Mouse (Mus musculus) E14TG2a.4 (cell line): ENCODE measurements around the gene Tspoap1.

ENCODE experiments used
- H3K27me3 ChIP-seq: 2 replicates; pipeline ENCODE4 v1.6.1; 2014; ENCODE audit warnings: low read length, control low read depth; ENCODE audit not compliant: insufficient read depth
- H3K36me3 ChIP-seq: 2 replicates; pipeline ENCODE4 v1.6.1; 2014; ENCODE audit warnings: low read length, control low read depth; ENCODE audit not compliant: insufficient read depth
- H3K4me1 ChIP-seq: replicated peaks from 2 replicates; pipeline ENCODE4 v1.6.1; 2014; ENCODE audit warnings: low read depth, low read length, control low read depth
- H3K4me3 ChIP-seq: replicated peaks from 2 replicates; pipeline ENCODE4 v1.5.1; 2014; ENCODE audit warnings: mild to moderate bottlenecking, low read length
- H3K9me3 ChIP-seq: 2 replicates; pipeline ENCODE4 v1.6.1; 2014; ENCODE audit warnings: low read length, control low read depth
- CTCF ChIP-seq: conservative IDR thresholded peaks from 2 replicates; pipeline ENCODE4 v1.5.1; 2014; ENCODE audit warnings: low read length
- NANOG ChIP-seq: IDR thresholded peaks from 2 replicates; pipeline ENCODE4 v1.6.1; 2014; ENCODE audit warnings: borderline replicate concordance, low read length, mixed read lengths
- POU5F1 ChIP-seq: IDR thresholded peaks from 2 replicates; pipeline ENCODE4 v1.6.1; 2014; ENCODE audit warnings: low read length, borderline replicate concordance

The Tspoap1 gene

DNA sequence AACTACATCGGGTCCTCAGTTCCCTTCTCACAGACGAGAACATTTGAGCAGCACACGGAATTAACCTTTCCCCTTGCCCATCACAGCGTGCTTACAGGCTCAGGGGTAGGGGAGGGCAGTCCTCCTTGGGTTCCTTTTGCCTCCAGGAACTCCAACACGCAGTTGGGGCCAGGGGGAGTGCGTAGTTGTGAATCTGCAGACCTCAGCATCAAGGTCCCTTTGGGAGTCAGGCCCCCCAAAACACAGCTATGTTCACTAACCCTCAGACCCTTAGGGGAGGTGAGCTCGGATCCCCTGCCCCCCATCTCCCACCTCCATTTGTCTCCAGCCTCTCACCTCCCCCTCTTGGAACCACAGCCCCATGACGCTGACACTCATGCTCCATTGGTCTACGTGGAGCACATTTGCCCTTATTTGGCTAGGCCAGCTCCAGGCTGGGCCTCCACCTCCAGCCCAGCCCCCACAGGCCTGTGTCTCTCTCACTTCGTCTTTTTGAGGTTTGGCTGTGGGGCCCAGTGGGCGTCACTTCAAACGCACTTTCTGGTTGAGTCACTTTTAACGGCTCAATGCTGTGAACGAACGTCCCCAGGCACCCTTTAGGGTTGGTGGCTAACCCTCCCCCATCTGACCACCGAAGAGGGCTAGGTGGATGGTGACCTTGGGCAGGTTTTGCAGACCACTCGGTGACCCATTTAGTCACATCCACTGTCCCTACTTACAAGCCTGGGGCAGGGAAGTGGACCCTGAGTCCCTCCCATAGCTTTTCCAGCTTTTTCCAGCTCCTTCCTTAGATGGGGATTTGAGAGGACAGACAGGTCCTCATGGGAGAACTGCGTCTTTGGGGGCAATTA lies 10.9 kb upstream of the Tspoap1 start:
- TF ChIP-seq POU5F1 (no peak), CTCF (no peak), NANOG (no peak)
- Histone ChIP-seq H3K4me1 (peaks cover 64% of the 10 kb centered on the region), H3K9me3 (no peaks in the 10 kb centered on the region), H3K36me3 (peaks cover 14% of the 10 kb centered on the region), H3K4me3 (peak overlapping the region; percentile 67), H3K27me3 (no peaks in the 10 kb centered on the region)

- Histone ChIP-seq H3K4me3 (peak overlapping the region; percentile 67; the same call in 1 of the 2 replicates), H3K4me1 (peaks cover 67% of the 10 kb centered on the region), H3K9me3 (peaks cover 4% of the 10 kb centered on the region), H3K27me3 (no peaks in the 10 kb centered on the region), H3K36me3 (peaks cover 8% of the 10 kb centered on the region)
- no peak for TF ChIP-seq POU5F1
- TF ChIP-seq CTCF = no peak
- no peak for TF ChIP-seq NANOG
Measured at GRCm38 (mm10) chr11:87750043-87750421, 10.3 kb upstream of the Tspoap1 start.

DNA sequence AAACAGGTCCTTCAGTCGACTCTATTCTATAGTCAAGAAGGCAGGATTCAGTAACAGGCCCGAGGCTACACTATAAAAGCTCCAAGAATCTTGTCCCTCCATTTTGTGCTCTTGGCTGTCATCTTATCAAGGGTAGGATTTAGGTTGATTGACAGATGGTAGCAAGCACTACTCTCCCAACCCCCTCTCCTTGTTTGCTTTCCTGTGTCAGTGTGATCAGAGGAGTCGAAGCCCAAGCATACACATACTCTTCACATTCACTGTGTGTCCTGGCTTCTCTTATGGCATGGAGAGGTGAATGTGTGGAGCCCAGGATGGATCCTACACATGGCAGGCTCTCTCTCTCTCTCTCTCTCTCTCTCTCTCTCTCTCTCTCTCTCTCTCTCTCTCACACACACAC lies 9.8 kb upstream of the Tspoap1 start:
- Histone ChIP-seq H3K4me1 (peaks cover 70% of the 10 kb centered on the region), H3K36me3 (peaks cover 3% of the 10 kb centered on the region; the same call in 1 of the 2 replicates), H3K9me3 (peaks cover 4% of the 10 kb centered on the region), H3K4me3 (no peak overlapping the region), H3K27me3 (no peaks in the 10 kb centered on the region)
- TF ChIP-seq NANOG (no peak), POU5F1 (no peak), CTCF (no peak)

GRCm38 (mm10) chr11:87751031-87751430 lies 9.3 kb upstream of the Tspoap1 start:
- H3K9me3 ChIP-seq = peaks cover 4% of the 10 kb centered on the region
- H3K4me3 ChIP-seq = 0 out of 2 replicates have a peak overlapping the region, but pooled peaks have one; percentile 20
- no peak for TF ChIP-seq POU5F1
- no peak for TF ChIP-seq CTCF
- TF ChIP-seq NANOG = no peak
- H3K27me3 ChIP-seq = no peaks in the 10 kb centered on the region
- peaks cover 70% of the 10 kb centered on the region for H3K4me1 ChIP-seq
- H3K36me3 ChIP-seq = no peaks in the 10 kb centered on the region

GRCm38 (mm10) chr11:87751491-87751966 lies 8.8 kb upstream of the Tspoap1 start:
- Histone ChIP-seq H3K9me3 (peaks cover 4% of the 10 kb centered on the region), H3K36me3 (no peaks in the 10 kb centered on the region), H3K4me1 (peaks cover 75% of the 10 kb centered on the region), H3K27me3 (no peaks in the 10 kb centered on the region), H3K4me3 (0 out of 2 replicates have a peak overlapping the region, but pooled peaks have one; percentile 20)
- TF ChIP-seq POU5F1 = no peak
- no peak for TF ChIP-seq CTCF
- TF ChIP-seq NANOG = no peak

GRCm38 (mm10) chr11:87752307-87752706 lies 8.0 kb upstream of the Tspoap1 start:
- Histone ChIP-seq H3K4me3 (no peak overlapping the region), H3K36me3 (no peaks in the 10 kb centered on the region), H3K4me1 (peaks cover 83% of the 10 kb centered on the region), H3K9me3 (peaks cover 4% of the 10 kb centered on the region), H3K27me3 (no peaks in the 10 kb centered on the region)
- no peak for TF ChIP-seq CTCF
- no peak for TF ChIP-seq POU5F1
- no peak for TF ChIP-seq NANOG

GRCm38 (mm10) chr11:87753255-87753654 lies 7.1 kb upstream of the Tspoap1 start:
- no peaks in the 10 kb centered on the region for H3K27me3 ChIP-seq
- H3K4me1 ChIP-seq = peaks cover 77% of the 10 kb centered on the region
- no peak for TF ChIP-seq CTCF
- no peak for TF ChIP-seq NANOG
- TF ChIP-seq POU5F1 = no peak
- peaks cover 4% of the 10 kb centered on the region for H3K9me3 ChIP-seq
- H3K4me3 ChIP-seq = no peak overlapping the region
- H3K36me3 ChIP-seq = no peaks in the 10 kb centered on the region

GRCm38 (mm10) chr11:87753891-87754501 lies 6.3 kb upstream of the Tspoap1 start:
- Histone ChIP-seq H3K4me1 (peaks cover 70% of the 10 kb centered on the region), H3K4me3 (no peak overlapping the region), H3K36me3 (no peaks in the 10 kb centered on the region), H3K27me3 (no peaks in the 10 kb centered on the region), H3K9me3 (peaks cover 4% of the 10 kb centered on the region)
- TF ChIP-seq CTCF (no peak), POU5F1 (no peak)

- peaks cover 4% of the 10 kb centered on the region for H3K9me3 ChIP-seq
- no peaks in the 10 kb centered on the region for H3K36me3 ChIP-seq
- TF ChIP-seq POU5F1 (no peak), NANOG (no peak), CTCF (no peak)
- H3K27me3 ChIP-seq = no peaks in the 10 kb centered on the region
- H3K4me3 ChIP-seq = no peak overlapping the region
- H3K4me1 ChIP-seq = peaks cover 64% of the 10 kb centered on the region
Measured at GRCm38 (mm10) chr11:87754603-87755002, 5.7 kb upstream of the Tspoap1 start.
